Mouse (Mus musculus): ENCODE results near the gene Gm10717.
"Not testable (repeated sequence)": the region's sequence is repeated elsewhere in the genome, so short reads cannot be mapped to it uniquely, and the experiment has no call there.

DNA sequence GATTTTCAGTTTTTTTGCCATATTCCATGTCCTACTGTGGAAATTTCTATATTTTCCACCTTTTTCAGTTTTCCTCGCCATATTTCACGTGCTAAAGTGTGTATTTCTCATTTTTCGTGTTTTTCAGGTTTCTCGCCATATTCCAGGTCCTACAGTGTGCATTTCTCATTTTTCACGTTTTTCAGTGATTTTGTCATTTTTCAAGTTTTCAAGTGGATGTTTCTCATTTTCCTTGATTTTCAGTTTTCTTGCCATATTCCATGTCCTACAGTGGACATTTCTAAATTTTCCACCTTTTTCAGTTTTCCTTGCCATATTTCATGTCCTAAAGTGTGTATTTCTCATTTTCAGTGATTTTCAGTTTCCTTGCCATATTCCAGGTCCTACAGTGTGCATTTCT lies 919 bp downstream of the Gm10717 start:
- not testable (repeated sequence) for TF ChIP-seq POLR2A (IDR thresholded peaks at IDR 0.05; ENCODE audit: borderline replicate concordance, control insufficient read depth, low read depth, low read length); CTCF (IDR thresholded peaks at IDR 0.05; ENCODE audit: control insufficient read depth, insufficient read depth, low read length)

Measured in bone marrow, adult 2 months (tissue).